Mouse (Mus musculus): ENCODE data around the gene Ly6g6f. TPM values are rescaled to one million over a fixed set of nuclear protein-coding genes. Genes with fewer than 3 reads are reported as not detected.

The Ly6g6f gene
- polyA plus RNA-seq, 1 experiment from 2014 or later, result not detected

DNA sequence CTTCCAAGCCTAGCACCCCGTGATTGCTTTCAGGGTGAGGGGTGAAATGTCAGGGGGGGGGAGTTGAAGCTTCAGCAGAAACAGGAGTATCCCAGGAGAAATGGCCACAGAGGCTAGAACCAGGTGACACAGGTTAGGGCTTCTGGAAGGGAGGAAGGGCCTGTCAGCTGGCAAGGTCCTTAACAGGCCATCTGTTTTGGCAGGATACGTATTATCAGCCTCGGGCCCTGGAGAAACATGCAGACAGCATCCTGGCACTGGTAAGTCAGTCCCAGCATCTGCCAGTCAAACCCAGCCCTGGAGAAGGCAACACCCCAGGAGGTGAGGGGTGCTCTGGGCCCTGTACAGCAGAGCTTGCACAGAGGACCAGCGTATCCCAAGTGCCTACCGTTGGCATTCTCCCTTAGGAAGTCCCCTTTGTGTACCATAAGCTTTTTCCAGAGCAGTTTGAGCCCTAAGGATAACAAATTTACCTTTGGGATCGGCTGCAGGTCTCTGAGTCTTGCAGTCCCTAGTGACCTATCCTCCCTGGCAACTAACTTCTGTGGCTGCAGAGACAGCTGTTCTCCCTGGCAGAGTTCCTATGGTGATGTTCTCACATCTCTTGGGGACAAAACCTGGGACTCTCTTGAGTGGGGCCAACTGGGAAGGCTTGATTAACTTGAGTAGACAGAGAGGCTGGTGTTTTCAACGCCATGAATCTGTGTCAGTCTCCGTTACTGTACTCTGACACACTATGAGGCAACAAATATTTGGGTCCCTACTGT lies 4.9 kb upstream of the Ly6g6f start:
- peaks cover 20% of the 10 kb centered on the region; the same call in 1 of the 2 replicates for H3K36me3 ChIP-seq (ENCODE audit: insufficient read depth, low read length)

DNA sequence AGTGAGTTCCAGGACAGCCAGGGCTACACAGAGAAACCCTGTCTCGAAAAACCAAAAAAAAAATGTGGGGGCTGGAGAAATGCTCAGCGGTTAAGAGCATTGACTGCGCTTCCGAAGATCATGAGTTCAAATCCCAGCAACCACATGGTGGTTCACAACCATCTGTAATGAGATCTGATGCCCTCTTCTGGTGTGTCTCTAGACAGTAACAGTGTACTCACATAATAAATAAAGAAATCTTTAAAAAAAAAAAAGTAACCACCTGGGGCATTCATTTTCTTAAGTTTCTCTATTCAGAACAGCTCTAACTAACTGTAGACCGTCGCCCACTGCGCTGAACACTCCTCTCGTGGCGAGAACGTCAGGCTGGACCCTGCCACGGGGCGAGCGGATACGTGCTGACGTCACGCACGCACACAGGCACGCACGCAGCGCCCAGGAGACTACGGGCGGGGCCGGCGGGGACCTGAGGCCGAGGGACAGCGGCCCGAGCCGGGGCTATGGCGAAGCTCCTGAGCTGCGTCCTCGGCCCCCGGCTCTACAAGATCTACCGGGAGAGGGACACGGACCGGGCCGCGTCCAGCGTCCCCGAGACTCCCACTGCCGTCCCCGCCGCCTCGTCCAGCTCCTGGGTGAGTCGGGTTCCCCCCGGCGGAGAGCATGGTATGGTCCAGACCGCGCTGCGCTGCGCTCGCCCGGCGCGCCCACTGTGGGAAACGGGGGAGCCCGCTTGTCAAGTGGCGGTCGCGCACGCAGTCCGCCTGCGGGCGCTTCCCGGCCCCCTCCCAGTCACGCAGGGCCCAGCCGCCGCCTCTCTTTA lies 3.6 kb upstream of the Ly6g6f start, which contains the start of gene Abhd16a:
Abhd16a (plus strand) TSS at position 439 of the 820 bp plus-strand sequence.
- 4% methylated on average over 49 of the region's 67 CpGs for WGBS
- ATAC-seq (replicated peaks; ENCODE audit: low FRiP score, low read depth) (peak; percentile 94), DNase-seq (ENCODE audit: low spot score) (peak; percentile 96)
- TF ChIP-seq CTCF (IDR thresholded peaks at IDR 0.05; ENCODE audit: low read depth), result 0 out of 2 replicates have a peak, but pooled peaks have one; percentile 32
- Histone ChIP-seq H3K9ac (ENCODE audit: low read depth, low read length) (peak within 1 kb of the TSS; percentile 93), H3K36me3 (ENCODE audit: insufficient read depth, low read length) (peaks cover 13% of the 10 kb centered on the region; the same call in 1 of the 2 replicates), H3K9me3 (replicated peaks; ENCODE audit: low read length) (no peaks in the 10 kb centered on the region), H3K4me3 (replicated peaks; ENCODE audit: low read depth, low read length) (peak within 1 kb of the TSS; percentile 62), H3K27ac (peak within 1 kb of the TSS; percentile 97), H3K4me2 (ENCODE audit: low read length) (peak within 1 kb of the TSS; percentile 62), H3K27me3 (ENCODE audit: insufficient read depth, low read length) (no peaks in the 10 kb centered on the region), H3K4me1 (replicated peaks; ENCODE audit: insufficient read depth, low read length) (peaks cover 7% of the 10 kb centered on the region; the same call in 1 of the 2 replicates)

More for the DNA sequence above, 4.9 kb upstream of the Ly6g6f start:
- H3K27me3 ChIP-seq (ENCODE audit: insufficient read depth, low read length), result no peaks in the 10 kb centered on the region
- H3K4me1 ChIP-seq (replicated peaks; ENCODE audit: insufficient read depth, low read length), result peaks cover 7% of the 10 kb centered on the region; the same call in 1 of the 2 replicates
- WGBS, result 65% methylated on average over 8 of the region's 8 CpGs
- H3K4me3 ChIP-seq (replicated peaks; ENCODE audit: low read depth, low read length), result peak overlapping the region; percentile 62
- TF ChIP-seq CTCF (IDR thresholded peaks at IDR 0.05; ENCODE audit: low read depth), result no peak
- H3K9ac ChIP-seq (ENCODE audit: low read depth, low read length), result peak overlapping the region; percentile 93
- H3K4me2 ChIP-seq (ENCODE audit: low read length), result peak overlapping the region; percentile 62
- H3K27ac ChIP-seq, result peak overlapping the region; percentile 97; the same call in 1 of the 2 replicates
- H3K9me3 ChIP-seq (replicated peaks; ENCODE audit: low read length), result no peaks in the 10 kb centered on the region
- ATAC-seq (replicated peaks; ENCODE audit: low FRiP score, low read depth) (no peak), DNase-seq (ENCODE audit: low spot score) (no peak)

DNA sequence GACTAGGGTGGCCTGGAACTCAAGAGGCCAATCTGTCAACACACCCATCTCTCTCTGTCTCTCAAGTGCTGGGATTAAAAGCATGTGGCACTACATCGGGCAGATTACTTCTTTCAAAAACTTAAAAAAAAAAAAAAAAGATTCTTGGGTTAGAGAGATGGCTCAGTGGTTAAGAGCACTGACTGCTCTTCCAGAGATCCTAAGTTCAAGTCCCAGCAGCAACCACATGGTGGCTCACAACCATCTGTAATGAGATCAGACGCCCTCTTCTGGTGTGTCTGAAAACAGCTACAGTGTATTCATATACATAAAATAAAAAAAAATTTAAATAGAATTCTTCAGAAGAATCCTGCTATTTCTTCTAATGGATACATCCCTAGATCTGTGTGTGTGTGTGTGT lies 2.7 kb upstream of the Ly6g6f start:
- Histone ChIP-seq H3K4me3 (replicated peaks; ENCODE audit: low read depth, low read length) (no peak overlapping the region), H3K9me3 (replicated peaks; ENCODE audit: low read length) (no peaks in the 10 kb centered on the region), H3K27ac (no peak overlapping the region), H3K4me1 (replicated peaks; ENCODE audit: insufficient read depth, low read length) (peaks cover 7% of the 10 kb centered on the region; the same call in 1 of the 2 replicates), H3K9ac (ENCODE audit: low read depth, low read length) (no peak overlapping the region), H3K4me2 (ENCODE audit: low read length) (no peak overlapping the region), H3K27me3 (ENCODE audit: insufficient read depth, low read length) (no peaks in the 10 kb centered on the region), H3K36me3 (ENCODE audit: insufficient read depth, low read length) (peaks cover 8% of the 10 kb centered on the region; the same call in 1 of the 2 replicates)
- 48% methylated on average over 2 of the region's 2 CpGs for WGBS
- TF ChIP-seq CTCF (IDR thresholded peaks at IDR 0.05; ENCODE audit: low read depth), result peak; percentile 60
- DNase-seq (ENCODE audit: low spot score) (no peak), ATAC-seq (replicated peaks; ENCODE audit: low FRiP score, low read depth) (no peak)

DNA sequence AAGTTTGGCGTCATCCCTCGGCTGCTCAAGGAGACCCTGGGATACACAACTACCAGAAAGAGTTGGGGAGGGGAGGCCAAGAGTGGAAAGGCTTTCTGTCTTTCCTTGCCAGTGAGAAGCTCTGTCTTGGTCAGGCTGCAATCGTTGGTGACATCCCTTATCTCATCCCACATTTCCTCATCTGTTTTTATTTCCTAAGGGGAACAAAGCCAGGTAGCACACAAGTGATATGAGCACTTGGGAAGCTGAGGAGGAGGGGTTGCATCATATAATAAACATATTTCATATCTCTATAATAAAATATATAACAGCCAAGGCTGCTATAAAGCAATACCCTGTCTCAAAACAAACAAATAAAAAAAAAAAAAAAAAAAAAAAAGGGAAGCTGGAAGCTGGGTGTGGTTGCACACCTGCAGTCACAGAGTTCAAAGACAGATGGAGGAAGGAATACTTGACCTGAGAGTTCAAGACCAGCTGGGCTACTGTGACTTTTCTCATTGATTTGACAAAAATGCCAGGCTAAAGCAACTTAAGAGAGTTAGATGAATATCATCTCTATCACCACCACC lies 1.4 kb downstream of the Ly6g6f start:
- no peaks in the 10 kb centered on the region; the same call in 1 of the 2 replicates for H3K27me3 ChIP-seq (ENCODE audit: insufficient read depth, low read length)

DNA sequence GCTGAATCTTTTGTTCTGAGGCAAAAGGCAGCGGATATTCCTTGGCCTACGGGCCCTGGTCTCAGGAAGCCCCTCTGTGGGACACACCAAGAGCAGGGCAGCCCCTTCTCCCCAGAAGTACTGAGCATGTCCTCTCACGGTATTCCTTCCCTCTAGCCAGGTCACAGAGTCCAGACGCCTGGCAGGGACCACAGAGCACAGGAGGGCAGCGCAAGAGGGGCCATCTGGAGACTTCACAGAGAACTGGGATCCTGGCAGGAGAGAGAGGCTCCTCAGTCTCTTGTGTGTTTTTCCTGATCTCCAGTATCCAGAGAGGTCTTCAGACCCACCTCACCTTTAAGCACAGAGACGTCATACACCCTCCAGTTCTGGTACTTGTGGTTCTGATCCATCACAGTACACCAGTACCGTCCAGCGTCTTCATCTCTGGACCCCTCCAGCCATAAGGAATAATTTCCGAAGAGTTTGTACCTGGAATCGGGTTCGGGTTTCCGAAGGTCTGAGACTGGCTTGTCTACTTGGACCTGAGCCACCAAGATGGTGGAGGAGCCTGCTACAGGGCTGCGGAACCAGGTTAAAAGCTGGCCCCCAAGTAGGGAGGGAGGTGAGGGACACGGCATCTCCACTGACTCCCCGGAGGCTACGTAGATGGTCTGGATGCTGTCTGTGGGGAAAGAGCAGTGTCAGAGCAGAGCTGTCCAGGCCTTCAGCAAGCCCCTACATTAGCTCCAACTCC lies 2.4 kb downstream of the Ly6g6f start:
- Histone ChIP-seq H3K4me2 (ENCODE audit: low read length) (no peak overlapping the region), H3K4me3 (replicated peaks; ENCODE audit: low read depth, low read length) (no peak overlapping the region)
- WGBS, result 84% methylated on average over 16 of the region's 16 CpGs

More for the DNA sequence above, 1.4 kb downstream of the Ly6g6f start:
- Histone ChIP-seq H3K36me3 (ENCODE audit: insufficient read depth, low read length) (no peaks in the 10 kb centered on the region), H3K9me3 (replicated peaks; ENCODE audit: low read length) (no peaks in the 10 kb centered on the region), H3K27ac (no peak overlapping the region), H3K4me1 (replicated peaks; ENCODE audit: insufficient read depth, low read length) (no peaks in the 10 kb centered on the region), H3K4me2 (ENCODE audit: low read length) (no peak overlapping the region), H3K4me3 (replicated peaks; ENCODE audit: low read depth, low read length) (no peak overlapping the region), H3K9ac (ENCODE audit: low read depth, low read length) (no peak overlapping the region)
- DNase-seq (ENCODE audit: low spot score) (no peak), ATAC-seq (replicated peaks; ENCODE audit: low FRiP score, low read depth) (no peak)
- 76% methylated on average over 3 of the region's 3 CpGs for WGBS
- TF ChIP-seq CTCF (IDR thresholded peaks at IDR 0.05; ENCODE audit: low read depth), result no peak

More for the DNA sequence above, 2.4 kb downstream of the Ly6g6f start:
- H3K4me1 ChIP-seq (replicated peaks; ENCODE audit: insufficient read depth, low read length), result no peaks in the 10 kb centered on the region
- H3K36me3 ChIP-seq (ENCODE audit: insufficient read depth, low read length), result no peaks in the 10 kb centered on the region
- no peaks in the 10 kb centered on the region for H3K9me3 ChIP-seq (replicated peaks; ENCODE audit: low read length)
- ATAC-seq (replicated peaks; ENCODE audit: low FRiP score, low read depth), result no peak
- no peak for TF ChIP-seq CTCF (IDR thresholded peaks at IDR 0.05; ENCODE audit: low read depth)
- H3K27ac ChIP-seq, result no peak overlapping the region
- DNase-seq (ENCODE audit: low spot score), result no peak
- H3K27me3 ChIP-seq (ENCODE audit: insufficient read depth, low read length), result no peaks in the 10 kb centered on the region; the same call in 1 of the 2 replicates
- no peak overlapping the region for H3K9ac ChIP-seq (ENCODE audit: low read depth, low read length)

Measured in kidney, postnatal 0 days (tissue).